Mouse (Mus musculus) liver, embryonic 14.5 days (tissue): ENCODE results near the gene Pax5. TPM values are rescaled to one million over a fixed set of nuclear protein-coding genes. Genes with fewer than 3 reads are reported as not detected.

ENCODE experiments used
- ATAC-seq: fragments of 200-750 bp; cut with Nextera tagmentation; 2 replicates; pipeline ENCODE4 v1.8.0; 2017; ENCODE audit warnings: moderate number of reproducible peaks, mild to moderate bottlenecking, moderate library complexity; ENCODE audit not compliant: insufficient read depth
- DNase-seq, 3 experiments: peaks; one replicate each; pipeline ENCODE4 v3.0.0-alpha.2; 2012 to 2013; ENCODE audit warnings: low read depth in 3 of 3, low spot score in 3 of 3
- H3K27ac ChIP-seq: fragments of 300-500 bp; sonication (generic); 2 replicates; pipeline ENCODE4 v1.5.1; 2014; ENCODE audit warnings: moderate library complexity, mild to moderate bottlenecking, control low read depth, inconsistent platforms
- H3K27me3 ChIP-seq: fragments of 300-500 bp; sonication (generic); 2 replicates; pipeline ENCODE4 v1.6.1; 2014; ENCODE audit warnings: mild to moderate bottlenecking, low read length, moderate library complexity; ENCODE audit not compliant: control insufficient read depth, insufficient read depth
- H3K36me3 ChIP-seq: fragments of 300-500 bp; sonication (generic); replicated peaks from 2 replicates; pipeline ENCODE4 v1.6.1; 2014; ENCODE audit warnings: low read depth; ENCODE audit not compliant: control insufficient read depth, insufficient read depth
- H3K4me1 ChIP-seq, 2 experiments: fragments of 200-500 bp in 1 of 2; fragments of 300-500 bp in 1 of 2; sonication (generic) in 1 of 2; replicated peaks; 2 replicates each; pipeline ENCODE4 v1.6.1; 2012 to 2014; ENCODE audit warnings: antibody characterized with exemption in 1 of 2, inconsistent platforms in 1 of 2, low read length in 1 of 2; ENCODE audit not compliant: control insufficient read depth in 2 of 2, insufficient read depth in 2 of 2
- H3K4me2 ChIP-seq: fragments of 300-500 bp; sonication (generic); 2 replicates; pipeline ENCODE4 v1.6.1; 2014; ENCODE audit warnings: low read depth, mild to moderate bottlenecking, control low read depth, moderate library complexity
- H3K4me3 ChIP-seq, 2 experiments: fragments of 200-500 bp in 1 of 2; fragments of 300-500 bp in 1 of 2; sonication (generic) in 1 of 2; 2 replicates each; pipeline ENCODE4 v1.5.1; 2012 to 2014; ENCODE audit warnings: low read depth in 2 of 2, low read length in 2 of 2, mild to moderate bottlenecking in 2 of 2, control low read depth in 1 of 2, inconsistent platforms in 1 of 2, moderate library complexity in 1 of 2; ENCODE audit not compliant: insufficient read depth in 1 of 2
- H3K9ac ChIP-seq: fragments of 300-500 bp; sonication (generic); replicated peaks from 2 replicates; pipeline ENCODE4 v1.6.1; 2014; ENCODE audit warnings: mild to moderate bottlenecking, control low read depth, moderate library complexity
- H3K9me3 ChIP-seq: fragments of 300-500 bp; sonication (generic); 2 replicates; pipeline ENCODE4 v1.6.1; 2016; ENCODE audit warnings: low read length, mixed read lengths; ENCODE audit not compliant: control insufficient read depth
- CTCF ChIP-seq: IDR thresholded peaks from 2 replicates; pipeline ENCODE4 v1.5.1; 2016; ENCODE audit warnings: antibody characterized with exemption, low read depth, control low read depth
- EP300 ChIP-seq: IDR thresholded peaks from 2 replicates; pipeline ENCODE4 v1.6.1; 2016; ENCODE audit warnings: antibody characterized with exemption, low read depth
- WGBS: fragments of 180-500 bp; shearing (Covaris S2); extraction: QIAGEN DNeasy Blood & Tissue Kit; methylation state at CpG from one replicate; pipeline ENCODE4 v1.1.7; 2014; ENCODE audit not compliant: insufficient replicate concordance; 5-methylcytosine and 5-hydroxymethylcytosine counted together
- polyA plus RNA-seq, 2 experiments: library from polyadenylated mRNA; depleted of rRNA in 1 of 2; stranded (reverse) in 1 of 2; unstranded in 1 of 2; fragments of >200 nt; fragmentation: Nextera tagmentation in 1 of 2; extraction: Ambion mirVana in 1 of 2; gene quantifications; 2 replicates each; pipeline versions ENCODE4 v1.2.1 to v1.2.3; 2012 to 2014

Pax5 gene
- polyA plus RNA-seq, 2 experiments: 0.05 to 0.12 TPM

DNA sequence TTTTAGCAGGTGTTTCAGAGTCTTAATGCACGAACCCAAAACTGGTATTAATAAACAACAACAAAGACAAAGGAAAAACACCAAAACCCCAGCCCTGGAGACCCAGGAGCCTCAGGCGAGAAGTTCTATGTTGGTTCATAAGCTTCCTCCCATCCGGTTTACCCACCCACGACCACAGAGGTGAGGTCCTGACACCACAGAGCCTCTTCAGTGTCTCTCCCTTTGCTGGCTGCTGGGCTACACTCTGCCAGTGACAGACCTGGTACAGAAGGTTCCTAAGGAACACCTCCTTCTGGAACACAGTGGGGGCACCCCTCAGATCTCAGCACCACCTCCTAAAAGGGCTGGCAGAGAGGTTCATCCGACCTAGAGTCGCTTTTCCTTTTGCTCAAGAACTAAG is 216.5 kb downstream of the Pax5 start:
- TF ChIP-seq CTCF: no peak
- TF ChIP-seq EP300: no peak
- DNase-seq (no peak), ATAC-seq (no peak)
- H3K27ac ChIP-seq: no peak overlapping the region
- H3K36me3 ChIP-seq: no peaks in the 10 kb centered on the region
- no peak overlapping the region for H3K4me3 ChIP-seq
- no peaks in the 10 kb centered on the region for H3K9me3 ChIP-seq
- no peaks in the 10 kb centered on the region for H3K4me1 ChIP-seq
- 41% methylated on average over 6 of the region's 6 CpGs for WGBS
- H3K4me2 ChIP-seq: no peak overlapping the region
- H3K9ac ChIP-seq: no peak overlapping the region
- no peaks in the 10 kb centered on the region for H3K27me3 ChIP-seq

DNA sequence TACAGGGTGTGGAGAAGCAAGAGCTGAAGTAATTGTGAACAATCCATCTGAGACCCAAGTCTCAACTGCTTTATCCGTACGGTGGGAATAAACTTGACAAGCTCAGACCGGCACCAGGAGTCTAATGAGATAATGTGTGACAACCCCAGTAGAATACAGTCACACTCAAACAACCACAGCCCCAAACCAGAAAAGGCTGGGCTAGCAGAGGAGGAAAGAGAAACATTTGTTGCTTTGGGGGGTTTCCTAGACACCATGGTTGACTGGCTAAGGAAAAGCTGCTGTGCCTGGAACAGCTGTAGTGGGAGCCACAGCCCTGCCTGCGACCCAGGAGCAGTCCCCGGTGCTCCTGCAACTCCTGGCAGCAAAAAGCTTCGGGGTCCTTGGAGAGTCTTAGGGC is 219.4 kb downstream of the Pax5 start:
- H3K27me3 ChIP-seq: no peaks in the 10 kb centered on the region
- no peak overlapping the region for H3K27ac ChIP-seq
- H3K36me3 ChIP-seq: no peaks in the 10 kb centered on the region
- H3K4me2 ChIP-seq: no peak overlapping the region
- H3K9me3 ChIP-seq: no peaks in the 10 kb centered on the region
- 62% methylated on average over 6 of the region's 6 CpGs for WGBS
- H3K4me3 ChIP-seq: no peak overlapping the region
- H3K4me1 ChIP-seq: no peaks in the 10 kb centered on the region
- no peak for TF ChIP-seq EP300
- TF ChIP-seq CTCF: no peak
- DNase-seq (no peak), ATAC-seq (no peak)
- H3K9ac ChIP-seq: no peak overlapping the region

DNA sequence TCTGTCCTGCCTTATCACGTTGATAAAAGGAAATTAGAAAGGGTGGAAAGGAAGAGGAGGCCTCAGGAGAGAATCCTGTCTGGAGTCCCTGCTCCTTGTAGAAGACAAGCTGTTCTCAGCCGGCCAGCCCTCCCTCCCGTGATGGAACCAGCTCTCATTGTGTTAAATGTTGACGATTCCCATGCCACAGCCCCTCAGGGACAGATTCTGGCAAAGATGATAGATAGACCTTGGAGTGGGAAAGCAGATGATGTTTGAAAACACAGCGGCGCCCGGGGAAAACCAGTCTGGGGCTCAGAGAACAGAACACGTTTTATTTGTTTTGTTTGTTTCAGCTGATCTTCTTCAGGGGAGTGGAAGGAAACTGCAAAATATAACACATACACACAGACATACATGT is 221.6 kb downstream of the Pax5 start:
- ATAC-seq: no peak
- no peak overlapping the region for H3K4me3 ChIP-seq
- H3K36me3 ChIP-seq: no peaks in the 10 kb centered on the region
- TF ChIP-seq EP300 (no peak), CTCF (no peak)
- H3K9me3 ChIP-seq: no peaks in the 10 kb centered on the region
- no peak overlapping the region for H3K27ac ChIP-seq
- no peak overlapping the region for H3K9ac ChIP-seq
- H3K4me1 ChIP-seq: no peaks in the 10 kb centered on the region
- H3K4me2 ChIP-seq: no peak overlapping the region
- no peak for DNase-seq
- H3K27me3 ChIP-seq: no peaks in the 10 kb centered on the region
- WGBS: 48% methylated on average over 8 of the region's 8 CpGs

DNA sequence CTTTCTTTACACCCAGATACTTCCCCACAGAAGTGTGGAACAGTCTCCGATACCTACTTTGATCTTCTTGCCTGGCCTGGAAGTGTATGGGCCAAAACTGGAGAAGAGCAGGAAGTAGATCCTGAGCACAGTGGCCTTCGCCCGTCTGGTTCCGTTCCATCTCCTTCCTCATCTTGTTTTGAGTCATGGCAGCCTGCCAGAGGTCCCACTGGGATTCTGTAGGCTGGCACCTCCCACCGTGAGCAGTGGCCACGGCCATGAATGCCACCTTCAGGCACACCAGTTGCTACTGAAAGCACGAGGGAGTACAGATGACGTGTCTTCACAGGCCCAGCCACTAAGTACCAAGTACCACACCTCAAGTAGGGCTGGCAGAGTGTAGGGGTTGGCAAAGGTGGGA is 222.1 kb downstream of the Pax5 start:
- Histone ChIP-seq H3K9me3 (no peaks in the 10 kb centered on the region), H3K27ac (no peak overlapping the region), H3K4me1 (no peaks in the 10 kb centered on the region), H3K27me3 (no peaks in the 10 kb centered on the region), H3K9ac (no peak overlapping the region), H3K36me3 (no peaks in the 10 kb centered on the region), H3K4me3 (no peak overlapping the region), H3K4me2 (no peak overlapping the region)
- WGBS: 56% methylated on average over 8 of the region's 8 CpGs
- DNase-seq (no peak), ATAC-seq (no peak)
- TF ChIP-seq EP300 (no peak), CTCF (no peak)

DNA sequence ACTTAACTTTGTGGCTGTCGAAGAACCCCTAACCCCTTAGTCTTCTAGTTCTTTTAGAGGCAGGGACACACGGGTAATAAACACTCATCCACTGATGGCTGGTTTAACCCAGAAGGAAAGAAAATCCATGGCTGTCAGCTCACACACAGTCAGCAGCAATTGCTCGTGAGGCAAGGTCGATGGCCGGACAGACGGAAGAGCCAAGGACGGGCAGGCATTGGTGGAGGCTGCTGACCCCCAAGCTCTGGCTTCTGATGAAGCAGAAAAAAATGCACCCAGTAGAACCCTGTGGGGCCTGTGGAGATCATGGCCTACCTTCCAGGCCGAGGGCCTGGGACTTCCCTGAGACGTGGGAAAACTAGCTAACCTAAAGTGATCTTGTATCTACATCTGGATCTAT is 227.4 kb downstream of the Pax5 start:
- ATAC-seq (no peak), DNase-seq (no peak)
- Histone ChIP-seq H3K4me3 (no peak overlapping the region), H3K27ac (no peak overlapping the region), H3K36me3 (no peaks in the 10 kb centered on the region), H3K4me1 (no peaks in the 10 kb centered on the region), H3K4me2 (no peak overlapping the region), H3K9me3 (no peaks in the 10 kb centered on the region), H3K9ac (no peak overlapping the region), H3K27me3 (no peaks in the 10 kb centered on the region)
- 65% methylated on average over 9 of the region's 9 CpGs for WGBS
- TF ChIP-seq CTCF: no peak
- no peak for TF ChIP-seq EP300
